Mouse (Mus musculus) spleen, adult 2 months (tissue): ENCODE measurements around the gene Ubr3. TPM values are rescaled to one million over a fixed set of nuclear protein-coding genes. Genes with fewer than 3 reads are reported as not detected.

Experiments
- DNase-seq, 2 experiments: peaks; one replicate each; pipeline versions ENCODE4 v3.0.0 to v3.0.0-alpha.2; 2012 to 2021; ENCODE audit warnings: low spot score in 2 of 2, low read depth in 1 of 2
- H3K27ac ChIP-seq: fragments of 200-500 bp; 2 replicates; pipeline ENCODE4 v1.5.1; 2012; ENCODE audit warnings: low read length, inconsistent platforms; ENCODE audit not compliant: insufficient read depth
- H3K27me3 ChIP-seq: fragments of 200-500 bp; 2 replicates; pipeline ENCODE4 v1.6.1; 2012; ENCODE audit warnings: mild to moderate bottlenecking, moderate library complexity, low read length, inconsistent platforms; ENCODE audit not compliant: control insufficient read depth, insufficient read depth
- H3K36me3 ChIP-seq: fragments of 200-500 bp; 2 replicates; pipeline ENCODE4 v1.6.1; 2012; ENCODE audit warnings: mild to moderate bottlenecking, low read length, inconsistent platforms; ENCODE audit not compliant: control insufficient read depth, insufficient read depth
- H3K4me1 ChIP-seq: fragments of 200-500 bp; 2 replicates; pipeline ENCODE4 v1.6.1; 2011; ENCODE audit warnings: inconsistent platforms; ENCODE audit not compliant: control insufficient read depth, insufficient read depth, insufficient read length
- H3K4me3 ChIP-seq: fragments of 200-500 bp; 2 replicates; pipeline ENCODE4 v1.5.1; 2011; ENCODE audit warnings: mild to moderate bottlenecking, inconsistent platforms; ENCODE audit not compliant: insufficient read depth, insufficient read length; ENCODE audit errors: extremely low read depth
- CTCF ChIP-seq: fragments of 200-500 bp; IDR thresholded peaks from 2 replicates; pipeline ENCODE4 v1.5.1; 2011; ENCODE audit warnings: mild to moderate bottlenecking, inconsistent platforms; ENCODE audit not compliant: insufficient read depth, insufficient read length, insufficient replicate concordance; ENCODE audit errors: extremely low read depth
- POLR2A ChIP-seq: fragments of 200-500 bp; IDR thresholded peaks from 2 replicates; pipeline ENCODE4 v1.6.1; 2011; ENCODE audit warnings: low read depth, low read length, inconsistent platforms
- WGBS: fragments of 180-500 bp; shearing (Covaris S2); methylation state at CpG from one replicate; pipeline ENCODE4 v1.1.7; 2018; 5-methylcytosine and 5-hydroxymethylcytosine counted together
- polyA plus RNA-seq: library from polyadenylated mRNA; depleted of rRNA; stranded (reverse); fragments of >200 nt; gene quantifications from 2 replicates; pipeline ENCODE4 v1.2.3, GENCODE M21; 2012; rRNA removed

Ubr3 gene
- polyA plus RNA-seq: 6.0 and 6.5 TPM in 2 replicates

DNA sequence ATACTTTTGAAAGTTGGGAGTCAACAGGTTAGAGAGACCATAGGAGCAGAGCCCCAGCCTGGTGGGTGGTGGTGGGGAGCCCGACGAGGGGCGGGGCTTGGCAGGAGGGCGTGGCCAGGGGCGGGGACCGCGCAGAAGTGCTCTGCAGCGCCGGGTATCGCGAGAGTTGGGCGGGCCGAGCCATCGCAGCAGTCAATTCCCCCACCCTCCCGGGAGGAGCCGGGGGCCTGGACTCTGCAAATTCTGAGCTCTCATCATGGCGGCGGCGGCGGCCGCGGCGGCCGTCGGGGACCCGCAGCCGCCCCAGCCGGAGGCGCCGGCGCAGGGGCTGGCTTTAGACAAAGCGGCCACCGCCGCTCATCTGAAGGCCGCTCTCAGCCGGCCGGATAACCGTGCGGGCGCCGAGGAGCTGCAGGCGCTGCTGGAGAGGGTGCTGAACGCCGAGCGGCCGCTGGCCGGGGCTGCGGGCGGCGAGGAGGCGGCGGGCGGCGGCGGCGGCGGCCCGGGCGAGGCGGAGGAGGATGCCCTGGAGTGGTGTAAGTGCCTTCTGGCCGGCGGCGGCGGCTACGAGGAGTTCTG is at the start of gene Ubr3:
Gene Ubr3, plus strand, starts transcription at position 208 of the 579 bp plus-strand sequence.
- H3K4me1 ChIP-seq: no peaks in the 10 kb centered on the region
- no peaks in the 10 kb centered on the region for H3K36me3 ChIP-seq
- H3K27me3 ChIP-seq: no peaks in the 10 kb centered on the region; the same call in 1 of the 2 replicates
- WGBS: 1% methylated on average over 50 of the region's 65 CpGs
- H3K27ac ChIP-seq: peak within 1 kb of the TSS; percentile 83
- DNase-seq: peak; percentile 87 to 99
- peak within 1 kb of the TSS; percentile 82 for H3K4me3 ChIP-seq
- TF ChIP-seq CTCF (no peak), POLR2A (peak; percentile 36)

DNA sequence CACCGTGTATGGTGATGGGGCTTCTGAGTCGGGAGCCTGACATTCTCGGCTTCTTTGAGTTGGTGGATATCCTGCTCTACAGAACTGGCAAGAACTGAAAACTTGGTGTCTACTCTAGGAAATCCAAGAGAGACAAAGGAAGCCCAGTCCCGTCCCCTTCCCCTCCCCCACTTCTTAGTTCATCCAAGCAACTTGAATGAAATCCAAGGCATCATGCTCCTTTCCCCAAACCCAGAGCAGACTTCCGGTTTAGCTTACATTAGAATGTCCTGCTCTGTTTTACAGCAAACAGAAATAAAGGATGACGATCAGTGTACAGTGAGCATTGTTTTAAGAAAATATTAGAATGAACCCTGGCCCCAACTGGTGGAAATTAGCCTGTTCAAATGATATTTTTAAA is 47.8 kb upstream of the Ubr3 start:
- 81% methylated on average over 6 of the region's 6 CpGs for WGBS
- no peak overlapping the region for H3K4me3 ChIP-seq
- no peak overlapping the region for H3K27ac ChIP-seq
- TF ChIP-seq CTCF (no peak), POLR2A (no peak)
- no peaks in the 10 kb centered on the region for H3K36me3 ChIP-seq
- H3K27me3 ChIP-seq: no peaks in the 10 kb centered on the region
- DNase-seq: no peak
- H3K4me1 ChIP-seq: no peaks in the 10 kb centered on the region

DNA sequence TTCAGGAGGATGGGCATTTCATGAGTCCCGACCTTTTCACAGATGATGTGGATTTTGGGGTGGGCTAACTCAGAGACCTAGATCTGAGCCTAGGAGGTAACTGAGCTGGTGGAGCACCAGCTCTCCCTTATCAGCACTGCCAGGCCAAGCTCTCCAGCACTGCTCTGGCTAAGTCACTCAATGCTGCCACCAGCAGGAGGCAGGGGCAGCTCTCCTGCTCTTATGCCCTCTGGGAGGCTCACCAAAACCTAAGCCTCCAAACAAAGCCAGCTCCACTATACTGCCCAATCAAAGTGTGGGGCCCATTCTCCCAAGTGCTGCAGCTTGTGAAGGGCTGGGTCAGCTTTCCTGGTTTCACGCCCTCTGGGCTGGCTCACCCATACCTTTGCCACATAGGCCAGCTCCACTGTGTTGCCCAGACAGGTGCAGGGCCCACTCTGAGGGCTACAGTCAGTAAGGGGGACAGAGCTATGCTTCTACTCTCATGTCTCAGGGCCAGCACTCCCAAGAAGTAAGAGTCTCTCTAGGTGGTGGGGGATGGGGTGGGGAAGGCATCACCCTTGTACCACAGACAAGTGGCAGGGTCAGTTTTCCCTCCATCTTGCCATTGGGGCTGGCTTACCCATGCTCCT is 45.5 kb upstream of the Ubr3 start:
- Histone ChIP-seq H3K4me3 (no peak overlapping the region), H3K27me3 (no peaks in the 10 kb centered on the region), H3K36me3 (no peaks in the 10 kb centered on the region), H3K4me1 (no peaks in the 10 kb centered on the region), H3K27ac (no peak overlapping the region)
- TF ChIP-seq CTCF (no peak), POLR2A (no peak)
- 77% methylated on average over 2 of the region's 2 CpGs for WGBS
- DNase-seq: no peak

DNA sequence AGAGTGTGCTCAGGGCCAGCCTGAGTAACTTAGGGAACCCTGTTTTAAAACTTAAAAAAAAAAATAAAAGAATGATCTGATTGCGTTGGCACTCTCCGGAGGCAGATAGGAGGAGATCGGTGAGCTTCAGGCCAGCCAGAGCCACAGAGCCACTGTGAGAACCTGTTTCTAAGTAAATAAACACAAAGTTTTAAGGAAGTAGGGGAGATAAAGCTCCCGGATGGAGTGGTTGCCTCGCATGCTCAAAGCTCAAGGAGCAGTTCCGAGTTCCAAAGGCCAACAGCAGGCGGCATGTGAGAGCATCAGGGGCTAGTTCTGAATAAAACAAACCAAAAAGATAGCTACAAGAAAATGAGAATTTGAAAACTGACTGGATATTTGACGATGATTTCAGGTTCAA is 40.7 kb upstream of the Ubr3 start:
- no peak for TF ChIP-seq POLR2A
- no peak overlapping the region for H3K27ac ChIP-seq
- H3K36me3 ChIP-seq: no peaks in the 10 kb centered on the region
- no peaks in the 10 kb centered on the region for H3K27me3 ChIP-seq
- WGBS: 36% methylated on average over 8 of the region's 8 CpGs
- no peak for DNase-seq
- no peak overlapping the region for H3K4me3 ChIP-seq
- H3K4me1 ChIP-seq: no peaks in the 10 kb centered on the region

DNA sequence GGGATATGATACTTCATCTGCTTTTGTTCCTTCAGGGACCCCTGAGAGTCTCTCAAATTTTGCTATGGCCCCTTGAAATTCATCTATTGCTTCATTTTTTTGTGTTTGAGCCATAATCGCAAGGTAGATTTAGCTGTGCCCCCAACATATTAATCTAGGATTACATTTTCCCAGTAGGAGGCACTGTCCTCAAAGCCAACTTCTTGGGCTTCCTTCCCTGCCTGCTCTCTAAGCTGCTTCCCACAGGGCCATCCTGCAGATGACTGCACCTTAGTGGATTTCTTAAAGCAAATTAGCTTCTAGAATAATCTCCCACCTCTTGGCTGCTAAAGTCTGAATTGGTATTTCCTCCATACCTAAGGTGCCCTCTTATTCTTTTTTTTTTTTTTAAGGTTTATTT is 39.2 kb upstream of the Ubr3 start:
- Histone ChIP-seq H3K4me1 (no peaks in the 10 kb centered on the region; the same call in 1 of the 2 replicates), H3K27ac (no peak overlapping the region), H3K27me3 (no peaks in the 10 kb centered on the region), H3K36me3 (no peaks in the 10 kb centered on the region), H3K4me3 (no peak overlapping the region)
- TF ChIP-seq CTCF (no peak), POLR2A (no peak)
- WGBS: 89% methylated on average over 1 of the region's 1 CpGs
- DNase-seq: no peak

DNA sequence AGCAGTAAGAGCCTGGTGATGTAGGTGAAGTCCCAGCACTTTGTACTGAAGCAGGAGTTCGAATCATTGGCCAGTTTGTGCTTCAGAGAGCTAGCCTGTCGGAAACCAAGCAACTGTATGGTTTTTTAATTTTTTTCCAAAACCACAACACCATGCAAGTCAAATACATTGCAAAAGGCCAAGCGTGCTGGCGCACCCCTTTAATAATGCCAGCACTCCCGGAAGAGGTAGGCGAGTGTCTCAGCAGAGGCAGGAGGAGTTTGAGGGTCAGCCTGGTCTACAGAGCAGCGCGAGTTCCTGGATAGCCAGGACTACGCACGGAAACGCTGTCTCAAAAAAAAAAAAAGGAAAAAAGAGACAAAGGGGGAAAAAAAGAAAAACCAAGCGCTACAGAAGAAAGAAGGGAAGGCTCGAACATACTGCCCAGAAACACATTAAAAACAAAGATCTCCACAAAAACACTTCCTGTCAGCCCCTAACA is 36.0 kb upstream of the Ubr3 start:
- H3K27me3 ChIP-seq: no peaks in the 10 kb centered on the region
- peak in 1 of 2 experiments; percentile 8 for DNase-seq
- H3K27ac ChIP-seq: peak overlapping the region; percentile 79
- TF ChIP-seq CTCF: no peak
- no peak for TF ChIP-seq POLR2A
- WGBS: 0% methylated on average over 13 of the region's 13 CpGs
- H3K4me3 ChIP-seq: peak overlapping the region; percentile 81
- H3K4me1 ChIP-seq: no peaks in the 10 kb centered on the region; the same call in 1 of the 2 replicates
- H3K36me3 ChIP-seq: peaks cover 3% of the 10 kb centered on the region; the same call in 1 of the 2 replicates
